Mouse (Mus musculus) lung, postnatal 0 days (tissue): Measurements from ENCODE around the gene Tmem62. TPM values are rescaled to one million over a fixed set of nuclear protein-coding genes. Genes with fewer than 3 reads are reported as not detected.
"Not testable (repeated sequence)": the region's sequence is repeated elsewhere in the genome, so short reads cannot be mapped to it uniquely, and the experiment has no call there.

Experiments
- ATAC-seq: fragments of 200-750 bp; cut with Nextera tagmentation; 2 replicates; pipeline ENCODE4 v1.8.0; 2017; ENCODE audit warnings: moderate library complexity
- DNase-seq: peaks from one replicate; pipeline ENCODE4 v3.0.0-alpha.2; 2016; ENCODE audit warnings: low spot score
- H3K27ac ChIP-seq: fragments of 300-500 bp; sonication (generic); 2 replicates; pipeline ENCODE4 v1.5.1; 2014; ENCODE audit warnings: antibody characterized with exemption, mild to moderate bottlenecking, low read length, mixed read lengths
- H3K27me3 ChIP-seq: fragments of 300-500 bp; sonication (generic); replicated peaks from 2 replicates; pipeline ENCODE4 v1.6.1; 2014; ENCODE audit warnings: low read length, mixed read lengths; ENCODE audit not compliant: insufficient read depth
- H3K36me3 ChIP-seq: fragments of 300-500 bp; sonication (generic); 2 replicates; pipeline ENCODE4 v1.6.1; 2014; ENCODE audit warnings: low read length, mixed read lengths; ENCODE audit not compliant: insufficient read depth
- H3K4me1 ChIP-seq: fragments of 300-500 bp; sonication (generic); 2 replicates; pipeline ENCODE4 v1.6.1; 2014; ENCODE audit warnings: antibody characterized with exemption, low read depth, low read length, mixed read lengths; ENCODE audit not compliant: insufficient read depth
- H3K4me2 ChIP-seq: fragments of 300-500 bp; sonication (generic); replicated peaks from 2 replicates; pipeline ENCODE4 v1.6.1; 2014; ENCODE audit warnings: low read depth, mild to moderate bottlenecking, low read length, moderate library complexity, mixed read lengths
- H3K4me3 ChIP-seq: fragments of 300-500 bp; sonication (generic); 2 replicates; pipeline ENCODE4 v1.5.1; 2014; ENCODE audit warnings: low read depth, low read length
- H3K9ac ChIP-seq: fragments of 300-500 bp; sonication (generic); replicated peaks from 2 replicates; pipeline ENCODE4 v1.6.1; 2014; ENCODE audit warnings: low read depth, mild to moderate bottlenecking
- H3K9me3 ChIP-seq: fragments of 300-500 bp; sonication (generic); 2 replicates; pipeline ENCODE4 v1.6.1; 2016; ENCODE audit warnings: low read length, mixed read lengths
- CTCF ChIP-seq: IDR thresholded peaks from 2 replicates; pipeline ENCODE4 v1.5.1; 2016; ENCODE audit warnings: antibody characterized with exemption, mild to moderate bottlenecking
- EP300 ChIP-seq: IDR thresholded peaks from 2 replicates; pipeline ENCODE4 v1.6.1; 2016; ENCODE audit warnings: antibody characterized with exemption, mild to moderate bottlenecking, control low read depth
- WGBS: fragments of 180-500 bp; shearing (Covaris S2); extraction: QIAGEN DNeasy Blood & Tissue Kit; methylation state at CpG from one replicate; pipeline ENCODE4 v1.1.7; 2014; 5-methylcytosine and 5-hydroxymethylcytosine counted together
- polyA plus RNA-seq: library from polyadenylated mRNA; unstranded; fragments of >200 nt; fragmentation: Nextera tagmentation; extraction: Ambion mirVana; gene quantifications from 2 replicates; pipeline ENCODE4 v1.2.1, GENCODE M21; 2015

Gene Tmem62
- polyA plus RNA-seq, 1 experiment from 2014 or later: 13.2 TPM

DNA sequence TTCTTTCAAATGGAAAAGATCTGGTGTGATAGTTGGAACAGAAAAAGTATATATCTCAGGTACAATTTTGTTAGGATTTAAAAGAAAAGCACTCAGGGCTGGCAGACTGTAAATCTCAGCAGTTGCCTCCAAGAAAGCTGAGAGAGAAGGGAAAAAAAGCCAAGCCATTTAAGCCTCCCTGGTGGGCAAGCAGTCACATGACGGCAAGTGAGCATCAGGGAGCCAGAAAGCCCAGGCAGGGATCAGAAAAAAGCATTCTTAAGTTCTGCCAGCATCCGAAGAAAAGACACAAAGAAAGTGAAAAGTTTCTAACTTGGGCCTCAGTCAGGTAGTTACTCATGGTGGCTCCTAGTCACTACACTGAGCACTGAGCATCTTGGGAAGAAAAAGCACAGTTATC, 6.8 kb downstream of the Tmem62 start:
- 52% methylated on average over 2 of the region's 2 CpGs for WGBS
- Histone ChIP-seq H3K27ac (no peak overlapping the region), H3K4me1 (no peaks in the 10 kb centered on the region), H3K36me3 (no peaks in the 10 kb centered on the region), H3K4me2 (no peak overlapping the region), H3K27me3 (no peaks in the 10 kb centered on the region), H3K4me3 (no peak overlapping the region), H3K9ac (no peak overlapping the region), H3K9me3 (no peaks in the 10 kb centered on the region)
- no peak for ATAC-seq
- DNase-seq: no peak
- TF ChIP-seq EP300 (no peak), CTCF (no peak)

DNA sequence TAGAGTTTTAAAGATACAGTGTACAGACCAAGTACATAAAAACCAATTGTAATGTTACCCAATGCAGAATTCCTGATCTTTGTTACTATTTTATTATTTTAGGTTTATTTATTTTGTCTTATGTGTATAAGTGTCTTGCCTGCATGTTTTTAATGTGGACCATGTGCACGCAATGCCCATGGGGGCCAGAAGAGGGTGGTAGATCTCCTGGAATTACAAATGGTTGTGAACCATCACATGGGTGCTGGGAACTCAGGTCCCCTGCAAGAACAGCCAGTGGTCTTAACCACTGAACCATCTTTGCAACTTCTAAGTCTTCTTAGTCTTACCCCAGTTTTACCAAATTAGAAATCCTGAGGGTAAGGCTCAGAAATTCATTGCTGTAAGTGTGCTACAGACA, 8.4 kb downstream of the Tmem62 start:
- Histone ChIP-seq H3K4me3 (no peak overlapping the region), H3K4me1 (no peaks in the 10 kb centered on the region), H3K36me3 (no peaks in the 10 kb centered on the region), H3K27me3 (no peaks in the 10 kb centered on the region), H3K9me3 (no peaks in the 10 kb centered on the region), H3K9ac (no peak overlapping the region), H3K27ac (no peak overlapping the region), H3K4me2 (no peak overlapping the region)
- TF ChIP-seq EP300 (no peak), CTCF (no peak; the same call in 1 of the 2 replicates)
- DNase-seq (no peak), ATAC-seq (no peak)
- 97% methylated on average over 1 of the region's 1 CpGs for WGBS

DNA sequence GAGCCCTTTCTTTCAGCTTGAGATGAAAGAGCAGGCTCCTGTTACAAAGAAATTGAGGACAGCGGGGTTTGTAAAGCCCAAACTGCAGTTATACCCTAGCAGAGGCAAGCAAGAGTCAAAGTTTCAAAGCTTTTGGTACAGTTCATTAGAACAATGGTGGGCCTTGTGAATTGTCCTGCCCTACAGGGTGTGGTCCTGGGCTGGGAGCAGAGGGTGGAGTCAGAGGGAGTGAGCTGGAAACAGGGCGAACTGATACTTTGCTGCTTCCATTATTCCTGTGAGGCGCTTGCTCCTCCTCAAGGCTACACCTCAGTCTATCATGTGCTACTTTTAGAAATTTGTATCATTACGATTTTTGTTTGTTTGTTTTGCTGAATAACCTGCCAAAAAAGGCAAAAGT, 14.4 kb downstream of the Tmem62 start:
- H3K9me3 ChIP-seq: no peaks in the 10 kb centered on the region
- H3K4me2 ChIP-seq: no peak overlapping the region
- H3K4me1 ChIP-seq: no peaks in the 10 kb centered on the region
- H3K9ac ChIP-seq: no peak overlapping the region
- DNase-seq (no peak), ATAC-seq (no peak)
- H3K27ac ChIP-seq: no peak overlapping the region
- WGBS: 63% methylated on average over 4 of the region's 4 CpGs
- TF ChIP-seq CTCF: no peak
- no peaks in the 10 kb centered on the region for H3K36me3 ChIP-seq
- no peaks in the 10 kb centered on the region for H3K27me3 ChIP-seq
- no peak overlapping the region for H3K4me3 ChIP-seq

DNA sequence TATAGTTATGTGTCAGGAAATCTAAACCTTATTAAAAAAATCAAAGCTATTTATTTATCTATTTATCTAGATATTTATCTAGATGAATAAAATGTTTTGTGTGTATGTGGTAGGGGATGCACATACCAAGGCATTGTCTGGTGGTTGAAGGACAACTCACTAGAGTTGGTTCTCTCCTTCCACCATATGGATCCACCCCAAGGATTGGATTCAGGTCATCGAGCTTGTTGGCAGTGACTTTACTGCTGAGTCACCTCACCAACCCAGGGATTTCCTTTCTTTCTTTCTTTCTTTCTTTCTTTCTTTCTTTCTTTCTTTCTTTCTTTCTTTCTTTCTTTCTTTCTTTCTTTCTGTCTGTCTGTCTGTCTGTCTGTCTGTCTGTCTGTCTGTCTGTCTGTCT, 19.8 kb downstream of the Tmem62 start:
- H3K4me3 ChIP-seq, H3K27ac ChIP-seq, DNase-seq, ATAC-seq, H3K9me3 ChIP-seq, H3K36me3 ChIP-seq, H3K4me1 ChIP-seq, H3K4me2 ChIP-seq, H3K9ac ChIP-seq, H3K27me3 ChIP-seq: not testable (repeated sequence)
- WGBS: 67% methylated on average over 1 of the region's 1 CpGs

DNA sequence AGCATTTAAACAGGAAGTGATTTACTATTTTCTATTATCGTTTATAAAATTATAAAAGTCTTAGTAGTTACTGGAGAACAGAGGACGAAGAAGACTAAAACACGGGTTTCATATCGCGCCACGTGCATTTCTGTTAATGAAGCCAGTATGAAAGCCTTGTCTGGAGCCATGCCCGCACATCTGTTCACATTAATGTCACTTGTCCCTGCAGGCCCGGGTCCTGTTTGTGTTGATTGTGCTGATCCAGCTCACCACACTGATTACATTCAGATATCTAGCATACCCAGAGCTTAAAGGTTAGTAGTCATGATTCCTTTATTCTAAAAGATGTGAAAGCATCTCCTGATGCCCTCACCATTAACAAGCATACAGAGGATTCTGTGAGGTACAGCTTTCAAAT, 22.0 kb downstream of the Tmem62 start:
- Histone ChIP-seq H3K4me1 (no peaks in the 10 kb centered on the region), H3K4me2 (no peak overlapping the region), H3K9me3 (no peaks in the 10 kb centered on the region), H3K36me3 (no peaks in the 10 kb centered on the region), H3K4me3 (no peak overlapping the region), H3K9ac (no peak overlapping the region), H3K27me3 (no peaks in the 10 kb centered on the region), H3K27ac (no peak overlapping the region)
- ATAC-seq (no peak), DNase-seq (no peak)
- TF ChIP-seq EP300: no peak
- no peak for TF ChIP-seq CTCF
- WGBS: 79% methylated on average over 8 of the region's 8 CpGs

DNA sequence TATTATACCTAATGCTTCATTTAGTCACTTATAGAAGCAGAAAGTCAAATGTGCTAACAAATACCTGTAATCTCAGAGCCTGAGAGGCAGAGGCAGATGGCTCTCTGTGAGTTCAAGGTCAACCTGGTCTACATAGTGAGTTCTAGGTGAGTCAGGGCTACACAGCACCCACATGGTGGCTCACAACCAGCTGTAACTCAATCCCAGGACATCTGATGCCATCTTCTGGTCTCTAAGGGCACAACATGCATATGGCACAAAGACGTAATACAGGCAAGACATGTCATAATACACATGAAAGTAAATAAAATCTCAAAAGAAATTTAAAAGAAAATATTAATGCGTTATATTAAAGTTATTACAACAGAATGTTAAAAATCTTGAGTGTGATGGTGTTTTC, 26.8 kb downstream of the Tmem62 start:
- Histone ChIP-seq H3K9ac (no peak overlapping the region), H3K9me3 (no peaks in the 10 kb centered on the region), H3K4me1 (no peaks in the 10 kb centered on the region), H3K4me2 (no peak overlapping the region), H3K27me3 (no peaks in the 10 kb centered on the region), H3K36me3 (no peaks in the 10 kb centered on the region), H3K27ac (no peak overlapping the region), H3K4me3 (no peak overlapping the region)
- no peak for DNase-seq
- 59% methylated on average over 2 of the region's 2 CpGs for WGBS
- ATAC-seq: no peak
- TF ChIP-seq CTCF (peak; percentile 58), EP300 (no peak)
